Mouse (Mus musculus) heart, adult 2 months (tissue): ENCODE results near the gene Syngr1.

Experiments
- CTCF ChIP-seq: fragments of 200-600 bp; IDR thresholded peaks from 2 replicates; pipeline ENCODE4 v1.8.1; 2022; ENCODE audit warnings: antibody characterized with exemption, mild to moderate bottlenecking, moderate library complexity
- EP300 ChIP-seq: fragments of 200-500 bp; IDR thresholded peaks from 2 replicates; pipeline ENCODE4 v1.6.1; 2011; ENCODE audit warnings: low read depth, low read length, control low read depth; ENCODE audit not compliant: insufficient read depth
- POLR2A ChIP-seq: fragments of 200-500 bp; IDR thresholded peaks from 2 replicates; pipeline ENCODE4 v1.6.1; 2011; ENCODE audit warnings: mild to moderate bottlenecking, low read depth, low read length, control low read depth; ENCODE audit not compliant: insufficient read depth

DNA sequence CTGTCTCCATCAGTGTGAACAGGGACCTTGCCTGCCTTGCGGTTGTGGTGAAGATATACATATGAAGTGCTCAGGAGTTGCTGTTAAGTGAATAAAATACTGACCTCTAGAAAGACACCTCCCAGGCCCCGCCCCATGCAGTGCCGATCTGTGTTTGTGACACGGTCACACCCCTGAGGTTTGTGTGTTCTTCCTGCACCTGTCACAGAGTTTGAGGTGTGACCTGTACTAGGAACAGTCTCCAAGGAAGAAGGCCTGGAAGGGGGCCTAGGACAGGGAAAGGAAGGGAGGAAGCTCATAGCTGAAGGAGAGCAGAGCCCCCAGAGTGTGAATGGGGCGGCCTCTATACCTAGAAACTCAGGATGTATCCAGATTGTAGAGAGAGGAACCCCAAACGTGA, 11.4 kb downstream of the Syngr1 start:
- no peak for TF ChIP-seq POLR2A
- TF ChIP-seq EP300 = no peak
- no peak for TF ChIP-seq CTCF
